Mouse (Mus musculus) lung, adult 2 months (tissue): ENCODE results near the gene Tfrc.

Experiments
- CTCF ChIP-seq: fragments of 200-500 bp; IDR thresholded peaks from 2 replicates; pipeline ENCODE4 v1.5.1; 2011; ENCODE audit warnings: mild to moderate bottlenecking, low read length, control low read depth; ENCODE audit not compliant: insufficient read depth
- POLR2A ChIP-seq: fragments of 200-500 bp; IDR thresholded peaks from 2 replicates; pipeline ENCODE4 v1.6.1; 2011; ENCODE audit warnings: low read depth, mild to moderate bottlenecking, control low read depth, low read length, borderline replicate concordance; ENCODE audit errors: extremely low read depth

- TF ChIP-seq CTCF (no peak), POLR2A (no peak)
Observed at GRCm38 (mm10) chr16:32612052-32612451, 3.3 kb downstream of the Tfrc start.
